Mouse (Mus musculus) yolk sac, embryonic 10.5 days (tissue): ENCODE measurements around the gene Rccd1.
A peak's percentile ranks its signal among the peaks of the same experiment; 100 is the strongest.

Experiments
- DNase-seq: peaks from one replicate; pipeline ENCODE4 v3.0.0-alpha.2; 2017; ENCODE audit warnings: low spot score

Rccd1 gene

DNA sequence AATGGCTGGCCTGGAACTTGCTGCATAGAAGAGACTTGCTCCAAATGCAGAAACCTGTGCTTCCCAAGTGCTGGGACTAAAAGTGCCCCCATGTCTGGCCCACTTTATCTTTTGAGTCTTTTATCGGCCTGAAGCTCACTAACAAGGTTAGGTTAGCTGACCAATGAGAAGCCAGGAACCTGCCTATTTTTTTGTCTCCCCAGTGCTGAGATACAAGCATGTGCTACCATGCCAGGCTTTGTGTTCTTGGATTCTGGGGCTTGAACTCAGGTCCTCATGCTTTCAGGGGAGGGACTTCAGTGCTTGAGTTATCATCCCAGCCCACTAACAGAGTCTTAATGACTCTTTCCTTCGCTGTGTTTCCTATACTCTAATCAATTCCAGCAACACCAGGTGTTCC, 66.5 kb downstream of the Rccd1 start:
- no peak for DNase-seq

DNA sequence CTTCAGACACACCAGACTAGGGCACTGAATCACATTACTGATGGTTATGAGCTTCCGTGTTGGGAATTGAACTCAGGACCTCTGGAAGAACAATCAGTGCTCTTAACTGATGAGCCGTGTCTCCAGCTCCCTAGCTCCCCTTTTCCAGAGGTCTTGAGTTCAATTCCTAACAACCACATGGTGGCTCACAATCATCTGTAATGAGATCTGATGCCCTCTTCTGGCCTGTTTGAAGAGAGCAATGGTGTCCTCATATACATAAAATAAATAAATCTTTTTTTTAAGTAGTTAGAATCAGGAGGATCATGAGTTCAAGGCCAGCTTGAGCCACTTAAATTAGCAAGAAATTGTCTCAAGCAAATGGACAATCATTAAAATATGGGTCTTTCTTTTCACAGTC, 68.3 kb downstream of the Rccd1 start:
- DNase-seq: no peak

DNA sequence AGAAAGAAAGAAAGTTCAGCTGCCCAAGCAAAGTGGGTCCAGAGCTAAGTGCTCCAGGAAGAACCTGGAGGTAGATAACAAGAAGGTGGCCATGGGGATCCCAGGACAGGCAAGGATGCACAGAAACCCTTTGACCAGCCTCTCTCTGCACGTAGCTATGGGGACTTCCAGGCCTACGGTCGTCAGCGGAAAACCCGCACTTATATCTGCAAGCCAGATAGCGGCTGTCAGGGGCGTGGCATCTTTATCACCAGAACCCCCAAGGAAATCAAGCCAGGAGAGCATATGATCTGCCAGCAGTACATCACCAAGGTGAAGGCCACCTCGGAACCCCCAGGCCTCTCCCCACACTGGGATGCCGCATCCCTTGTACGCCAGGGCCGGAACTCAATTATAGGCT, 71.4 kb downstream of the Rccd1 start:
- DNase-seq: no peak

DNA sequence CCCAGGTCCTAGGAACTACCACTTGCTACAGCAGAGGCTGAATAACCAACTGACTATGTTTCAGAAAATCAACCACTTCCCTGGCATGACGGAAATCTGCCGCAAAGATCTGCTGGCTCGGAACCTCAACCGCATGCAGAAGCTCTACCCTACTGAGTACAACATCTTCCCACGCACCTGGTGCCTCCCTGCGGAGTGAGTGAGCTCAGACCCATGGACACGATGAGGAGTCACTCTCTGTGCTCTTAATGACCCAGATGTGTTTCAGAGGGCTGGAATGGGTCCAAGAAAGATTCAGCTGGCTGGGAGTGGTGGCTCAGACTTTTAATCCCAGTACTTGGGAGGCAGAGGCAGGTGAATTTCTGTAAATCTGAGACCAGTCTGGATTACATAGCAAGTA, 71.8 kb downstream of the Rccd1 start:
- DNase-seq: no peak

DNA sequence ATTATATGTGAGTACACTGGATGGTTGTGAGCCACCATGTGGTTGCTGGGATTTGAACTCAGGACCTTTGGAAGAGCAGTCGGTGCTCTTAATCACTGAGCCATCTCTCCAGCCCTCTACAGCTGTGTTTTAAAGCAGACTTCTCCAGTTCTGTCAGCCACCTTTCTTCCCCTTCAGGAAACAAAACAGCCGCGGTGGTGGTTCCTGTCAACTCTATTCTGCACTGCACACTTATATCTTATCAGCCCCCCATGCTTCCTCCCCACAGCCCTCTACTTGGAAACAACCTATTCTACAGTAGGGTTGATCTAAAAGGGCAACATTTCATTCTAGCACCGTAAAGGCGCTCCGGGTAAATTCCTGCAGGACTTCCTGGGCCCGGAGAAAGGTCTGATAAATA, 77.4 kb downstream of the Rccd1 start:
- DNase-seq: no peak

DNA sequence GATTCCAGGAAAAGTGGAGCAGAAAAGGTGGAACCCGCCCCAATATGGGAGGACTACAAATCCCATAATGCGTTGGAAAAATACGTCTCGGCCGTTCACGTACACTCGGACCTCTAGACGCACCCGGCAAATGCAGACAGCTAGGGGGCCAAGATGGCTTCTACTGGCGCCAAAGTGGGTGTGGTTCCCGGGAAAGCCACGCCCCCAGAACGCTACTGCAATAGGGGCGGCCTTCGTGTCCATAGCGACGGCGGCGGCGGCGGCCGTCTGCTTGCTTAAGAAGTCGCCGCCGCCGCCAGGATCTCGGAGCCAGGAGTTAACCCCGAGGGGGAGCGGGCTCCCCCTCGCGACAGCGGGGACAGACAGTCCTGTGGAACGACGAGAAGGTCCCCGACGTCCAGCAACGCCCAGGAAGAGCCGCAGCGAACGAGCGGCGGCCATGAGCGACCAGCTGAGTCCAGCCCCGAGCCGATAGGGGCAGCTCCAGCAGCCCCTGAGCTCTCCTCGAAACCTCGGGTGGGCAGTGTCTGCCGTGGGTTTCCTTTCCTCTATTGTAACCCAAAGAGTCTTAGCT, 78.0 kb downstream of the Rccd1 start, which contains the start of gene Ttll13:
Gene Ttll13, plus strand, starts transcription at position 229 of the 574 bp plus-strand sequence.
- peak; percentile 97 for DNase-seq

DNA sequence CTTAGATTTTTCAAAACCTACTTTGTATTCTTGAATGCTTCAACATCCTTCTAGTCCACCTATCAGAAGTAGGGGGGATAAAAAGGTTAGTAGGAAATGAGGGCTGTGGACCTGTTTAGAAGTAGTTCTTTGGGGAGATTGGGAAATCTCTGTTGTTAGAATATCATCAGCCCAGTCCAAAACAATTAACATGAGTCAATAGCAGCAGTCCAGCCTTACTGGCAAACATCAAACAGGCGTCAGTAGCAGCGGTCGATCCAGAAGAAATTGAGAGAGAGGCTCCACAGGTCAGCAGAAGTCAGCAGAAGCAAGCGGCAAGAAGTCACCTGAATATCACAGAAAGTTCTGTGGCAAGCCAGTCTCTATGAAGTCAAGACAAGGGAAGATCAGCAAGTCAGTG, 79.4 kb downstream of the Rccd1 start:
- no peak for DNase-seq
